Mouse (Mus musculus): Measurements from ENCODE around the gene Irs2. TPM values are rescaled to one million over a fixed set of nuclear protein-coding genes. Genes with fewer than 3 reads are reported as not detected.
A peak's percentile ranks its signal among the peaks of the same experiment; 100 is the strongest.

The Irs2 gene
- polyA plus RNA-seq, 1 experiment from 2014 or later, result 7.2 TPM

GRCm38 (mm10) chr8:11002816-11003215 is 5.4 kb downstream of the Irs2 start:
- peak overlapping the region; percentile 12; the same call in 1 of the 2 replicates for H3K27ac ChIP-seq (ENCODE audit: low read length)
- H3K9me3 ChIP-seq (ENCODE audit: low read length), result no peaks in the 10 kb centered on the region
- peaks cover 22% of the 10 kb centered on the region; the same call in 1 of the 2 replicates for H3K4me1 ChIP-seq (ENCODE audit: insufficient read depth, low read depth, low read length)
- no peaks in the 10 kb centered on the region for H3K27me3 ChIP-seq (replicated peaks; ENCODE audit: insufficient read depth, low read length)
- no peaks in the 10 kb centered on the region; the same call in 1 of the 2 replicates for H3K36me3 ChIP-seq (ENCODE audit: insufficient read depth, low read length)
- peak overlapping the region; percentile 41 for H3K9ac ChIP-seq (replicated peaks; ENCODE audit: low read depth)
- DNase-seq (ENCODE audit: low spot score) (peak; percentile 56), ATAC-seq (no peak)
- TF ChIP-seq EP300 (IDR thresholded peaks at IDR 0.05), result no peak
- no peak for TF ChIP-seq CTCF (IDR thresholded peaks at IDR 0.05)
- peak overlapping the region; percentile 89 for H3K4me2 ChIP-seq (replicated peaks; ENCODE audit: low read depth, low read length)
- peak overlapping the region; percentile 79 for H3K4me3 ChIP-seq (ENCODE audit: low read depth, low read length)
- WGBS, result 15% methylated on average over 6 of the region's 6 CpGs

DNA sequence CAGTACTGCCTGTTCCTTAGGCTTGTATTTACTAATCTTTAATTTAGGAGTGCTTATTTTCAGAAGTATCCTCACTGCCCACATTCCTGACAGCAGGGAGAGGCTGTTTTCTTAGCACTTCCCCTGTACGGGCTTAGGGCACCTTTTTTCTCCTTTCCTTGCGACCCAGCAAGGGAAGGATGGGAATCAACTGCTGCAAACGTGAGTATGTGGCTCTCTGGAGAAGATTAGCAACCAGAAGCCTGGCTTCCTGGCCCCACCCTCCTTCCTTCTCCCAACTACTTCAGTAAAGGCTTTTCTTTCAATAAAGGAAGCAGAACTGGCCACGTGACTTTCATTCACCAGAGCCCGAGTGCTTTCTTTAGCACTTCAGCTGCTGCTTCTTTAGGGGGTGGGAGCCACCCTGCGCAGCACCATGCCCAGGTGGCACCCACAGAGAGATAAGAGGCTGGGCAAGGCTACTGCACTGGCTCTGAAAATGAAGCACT is 7.2 kb downstream of the Irs2 start:
- peaks cover 21% of the 10 kb centered on the region; the same call in 1 of the 2 replicates for H3K4me1 ChIP-seq (ENCODE audit: insufficient read depth, low read depth, low read length)
- ATAC-seq, result peak; percentile 84

GRCm38 (mm10) chr8:10999538-10999937 is 8.7 kb downstream of the Irs2 start:
- Histone ChIP-seq H3K27ac (ENCODE audit: low read length) (no peak overlapping the region), H3K4me3 (ENCODE audit: low read depth, low read length) (no peak overlapping the region), H3K9me3 (ENCODE audit: low read length) (no peaks in the 10 kb centered on the region), H3K27me3 (replicated peaks; ENCODE audit: insufficient read depth, low read length) (no peaks in the 10 kb centered on the region), H3K9ac (replicated peaks; ENCODE audit: low read depth) (no peak overlapping the region), H3K4me1 (ENCODE audit: insufficient read depth, low read depth, low read length) (peaks cover 14% of the 10 kb centered on the region), H3K36me3 (ENCODE audit: insufficient read depth, low read length) (no peaks in the 10 kb centered on the region; the same call in 1 of the 2 replicates), H3K4me2 (replicated peaks; ENCODE audit: low read depth, low read length) (peak overlapping the region; percentile 89; the same call in 1 of the 2 replicates)
- WGBS, result 65% methylated on average over 4 of the region's 4 CpGs
- ATAC-seq (no peak), DNase-seq (ENCODE audit: low spot score) (no peak)
- TF ChIP-seq EP300 (IDR thresholded peaks at IDR 0.05), result no peak
- TF ChIP-seq CTCF (IDR thresholded peaks at IDR 0.05), result no peak

More for the DNA sequence above, 7.2 kb downstream of the Irs2 start:
- H3K36me3 ChIP-seq (ENCODE audit: insufficient read depth, low read length), result no peaks in the 10 kb centered on the region; the same call in 1 of the 2 replicates
- WGBS, result 5% methylated on average over 6 of the region's 6 CpGs
- no peak overlapping the region for H3K9ac ChIP-seq (replicated peaks; ENCODE audit: low read depth)
- H3K4me2 ChIP-seq (replicated peaks; ENCODE audit: low read depth, low read length), result peak overlapping the region; percentile 89
- TF ChIP-seq EP300 (IDR thresholded peaks at IDR 0.05) (peak; percentile 77), CTCF (IDR thresholded peaks at IDR 0.05) (peak; percentile 16; the same call in 1 of the 2 replicates)
- H3K27me3 ChIP-seq (replicated peaks; ENCODE audit: insufficient read depth, low read length), result no peaks in the 10 kb centered on the region
- peak overlapping the region; percentile 79 for H3K4me3 ChIP-seq (ENCODE audit: low read depth, low read length)
- no peaks in the 10 kb centered on the region for H3K9me3 ChIP-seq (ENCODE audit: low read length)
- peak; percentile 88 for DNase-seq (ENCODE audit: low spot score)
- peak overlapping the region; percentile 27; the same call in 1 of the 2 replicates for H3K27ac ChIP-seq (ENCODE audit: low read length)

- TF ChIP-seq EP300 (IDR thresholded peaks at IDR 0.05), result no peak
- no peak for TF ChIP-seq CTCF (IDR thresholded peaks at IDR 0.05)
- Histone ChIP-seq H3K4me2 (replicated peaks; ENCODE audit: low read depth, low read length) (no peak overlapping the region), H3K36me3 (ENCODE audit: insufficient read depth, low read length) (no peaks in the 10 kb centered on the region; the same call in 1 of the 2 replicates), H3K27ac (ENCODE audit: low read length) (no peak overlapping the region), H3K9me3 (ENCODE audit: low read length) (no peaks in the 10 kb centered on the region), H3K4me1 (ENCODE audit: insufficient read depth, low read depth, low read length) (peaks cover 10% of the 10 kb centered on the region; the same call in 1 of the 2 replicates), H3K9ac (replicated peaks; ENCODE audit: low read depth) (no peak overlapping the region), H3K27me3 (replicated peaks; ENCODE audit: insufficient read depth, low read length) (no peaks in the 10 kb centered on the region), H3K4me3 (ENCODE audit: low read depth, low read length) (no peak overlapping the region)
- ATAC-seq, result no peak
- WGBS, result 81% methylated on average over 2 of the region's 2 CpGs
- DNase-seq (ENCODE audit: low spot score), result no peak
Measured at GRCm38 (mm10) chr8:10996247-10996646, 12.0 kb downstream of the Irs2 start.

- Histone ChIP-seq H3K36me3 (ENCODE audit: insufficient read depth, low read length) (no peaks in the 10 kb centered on the region; the same call in 1 of the 2 replicates), H3K9me3 (ENCODE audit: low read length) (no peaks in the 10 kb centered on the region), H3K4me3 (ENCODE audit: low read depth, low read length) (no peak overlapping the region), H3K4me2 (replicated peaks; ENCODE audit: low read depth, low read length) (0 out of 2 replicates have a peak overlapping the region, but pooled peaks have one; percentile 6), H3K9ac (replicated peaks; ENCODE audit: low read depth) (no peak overlapping the region), H3K27me3 (replicated peaks; ENCODE audit: insufficient read depth, low read length) (no peaks in the 10 kb centered on the region), H3K4me1 (ENCODE audit: insufficient read depth, low read depth, low read length) (peaks cover 10% of the 10 kb centered on the region; the same call in 1 of the 2 replicates), H3K27ac (ENCODE audit: low read length) (no peak overlapping the region)
- DNase-seq (ENCODE audit: low spot score) (no peak), ATAC-seq (0 out of 2 replicates have a peak, but pooled peaks have one; percentile 20)
- 30% methylated on average over 2 of the region's 2 CpGs for WGBS
- TF ChIP-seq EP300 (IDR thresholded peaks at IDR 0.05), result no peak
- no peak for TF ChIP-seq CTCF (IDR thresholded peaks at IDR 0.05)
Measured at GRCm38 (mm10) chr8:10995756-10996155, 12.5 kb downstream of the Irs2 start.

DNA sequence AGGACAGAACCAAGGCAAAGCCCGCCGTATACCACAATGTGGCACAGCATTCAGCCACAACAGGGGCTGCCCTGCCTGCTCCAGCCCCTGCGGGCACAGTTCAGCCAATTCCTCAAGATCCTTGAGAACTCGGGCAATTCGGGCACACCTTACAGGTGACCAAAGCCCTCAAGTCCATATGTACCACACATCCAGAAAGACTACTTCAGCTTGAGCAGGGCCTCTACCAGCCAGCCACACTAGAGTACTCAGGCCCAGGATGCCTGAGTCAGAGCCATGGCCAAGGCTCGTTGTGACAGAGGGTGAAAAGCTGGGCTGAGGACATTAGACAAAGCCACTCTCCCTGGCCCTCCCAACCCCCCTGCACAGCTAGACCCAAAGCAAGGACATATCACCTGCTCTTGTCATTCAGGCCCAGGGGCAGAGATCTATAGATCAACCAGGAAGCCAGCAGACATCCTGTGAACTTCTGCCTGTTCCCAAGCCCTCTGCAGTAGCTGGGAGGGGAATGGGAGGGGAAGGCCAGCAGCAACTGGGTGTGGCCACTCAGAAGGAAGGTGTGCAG is 13.8 kb downstream of the Irs2 start:
- DNase-seq (ENCODE audit: low spot score), result peak; percentile 62

More for the DNA sequence above, 13.8 kb downstream of the Irs2 start:
- peak; percentile 79 for ATAC-seq
- Histone ChIP-seq H3K36me3 (ENCODE audit: insufficient read depth, low read length) (no peaks in the 10 kb centered on the region; the same call in 1 of the 2 replicates), H3K9me3 (ENCODE audit: low read length) (no peaks in the 10 kb centered on the region), H3K9ac (replicated peaks; ENCODE audit: low read depth) (no peak overlapping the region), H3K4me1 (ENCODE audit: insufficient read depth, low read depth, low read length) (peaks cover 10% of the 10 kb centered on the region; the same call in 1 of the 2 replicates), H3K27me3 (replicated peaks; ENCODE audit: insufficient read depth, low read length) (no peaks in the 10 kb centered on the region), H3K4me2 (replicated peaks; ENCODE audit: low read depth, low read length) (no peak overlapping the region), H3K27ac (ENCODE audit: low read length) (no peak overlapping the region), H3K4me3 (ENCODE audit: low read depth, low read length) (no peak overlapping the region)
- WGBS, result 69% methylated on average over 6 of the region's 6 CpGs
- TF ChIP-seq CTCF (IDR thresholded peaks at IDR 0.05) (no peak), EP300 (IDR thresholded peaks at IDR 0.05) (no peak)

Data from lung, postnatal 0 days (tissue).